Mouse (Mus musculus) cortical plate, adult 2 months (tissue): ENCODE data around the gene Lasp1. TPM values are rescaled to one million over a fixed set of nuclear protein-coding genes. Genes with fewer than 3 reads are reported as not detected.
A peak's percentile ranks its signal among the peaks of the same experiment; 100 is the strongest.

ENCODE experiments used
- H3K27ac ChIP-seq: fragments of 200-500 bp; 2 replicates; pipeline ENCODE4 v1.5.1; 2012; ENCODE audit warnings: low read length, control low read depth, inconsistent platforms; ENCODE audit not compliant: insufficient read depth
- H3K4me1 ChIP-seq: fragments of 200-500 bp; 2 replicates; pipeline ENCODE4 v1.6.1; 2011; ENCODE audit warnings: low read length; ENCODE audit not compliant: control insufficient read depth, insufficient read depth
- H3K4me3 ChIP-seq: fragments of 200-500 bp; 2 replicates; pipeline ENCODE4 v1.5.1; 2011; ENCODE audit warnings: mild to moderate bottlenecking, low read length, control low read depth; ENCODE audit not compliant: insufficient read depth
- CTCF ChIP-seq: fragments of 200-500 bp; IDR thresholded peaks from 2 replicates; pipeline ENCODE4 v1.5.1; 2011; ENCODE audit warnings: mild to moderate bottlenecking, control low read depth, low read length; ENCODE audit not compliant: insufficient read depth; ENCODE audit errors: extremely low read depth
- POLR2A ChIP-seq: fragments of 200-500 bp; IDR thresholded peaks from 2 replicates; pipeline ENCODE4 v1.6.1; 2011; ENCODE audit warnings: mild to moderate bottlenecking, low read length, control low read depth; ENCODE audit not compliant: insufficient read depth; ENCODE audit errors: extremely low read depth
- polyA plus RNA-seq: library from polyadenylated mRNA; depleted of rRNA; stranded (reverse); fragments of >200 nt; gene quantifications from 2 replicates; pipeline ENCODE4 v1.2.3, GENCODE M21; 2012

Gene Lasp1
- polyA plus RNA-seq, 1 experiment: 130 TPM

DNA sequence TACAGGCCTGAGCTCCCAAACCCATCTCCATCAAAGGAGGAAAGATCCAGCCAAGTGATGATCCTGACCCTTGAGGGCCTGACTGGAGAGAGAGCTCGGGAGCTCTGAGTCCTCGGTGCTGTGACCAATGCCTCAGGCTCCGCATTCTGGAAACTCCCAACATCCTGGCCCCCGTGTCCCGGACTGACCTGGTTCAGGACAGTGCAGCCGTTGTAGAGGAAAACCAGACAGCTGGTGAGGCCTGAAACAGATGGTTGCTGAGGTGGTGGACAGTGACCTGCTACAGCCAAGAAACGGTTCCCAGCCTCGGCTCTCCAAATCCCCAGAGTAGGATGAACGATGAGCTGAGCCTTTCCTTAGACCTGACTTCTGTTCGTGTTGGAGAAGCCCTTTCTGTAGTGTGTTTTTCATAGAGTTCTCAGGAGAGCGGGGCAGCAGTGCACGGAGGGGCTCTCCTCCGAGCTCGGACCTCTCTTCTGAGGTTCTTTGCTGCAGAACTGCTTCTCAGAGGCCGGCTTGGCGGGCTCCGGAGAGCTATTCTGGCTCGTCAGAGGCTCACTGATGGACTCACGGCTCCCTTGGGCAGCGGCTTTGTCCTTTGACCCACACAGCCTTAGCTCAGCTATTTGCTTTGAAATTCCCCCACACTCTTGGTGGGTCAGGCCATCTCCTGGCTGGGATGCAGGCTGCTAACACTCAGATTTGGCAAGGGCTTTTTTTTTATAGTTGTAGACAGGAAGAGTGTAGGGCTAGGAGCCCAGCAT, 24.2 kb downstream of the Lasp1 start:
- no peak overlapping the region for H3K27ac ChIP-seq

DNA sequence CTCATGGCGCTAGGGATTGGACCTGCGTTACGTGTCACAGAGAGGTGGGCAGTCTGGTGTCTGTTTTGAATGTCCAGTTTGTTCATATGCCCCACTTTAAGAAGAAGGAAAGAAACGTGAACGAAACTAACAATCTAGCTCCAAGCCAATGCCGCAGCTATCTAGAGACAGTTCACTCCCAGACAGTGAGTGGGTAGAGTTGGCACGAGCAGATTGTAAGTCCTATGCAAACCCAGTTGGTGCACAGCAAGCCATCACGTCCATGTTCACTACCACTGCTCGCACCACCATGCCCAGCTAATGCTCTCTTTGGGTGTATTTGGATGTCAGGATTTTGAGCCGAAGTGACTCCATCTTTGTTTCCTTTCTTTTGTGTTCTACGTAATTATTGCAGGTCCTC, 25.4 kb downstream of the Lasp1 start:
- Histone ChIP-seq H3K27ac (no peak overlapping the region), H3K4me1 (peaks cover 9% of the 10 kb centered on the region; the same call in 1 of the 2 replicates), H3K4me3 (no peak overlapping the region)
- no peak for TF ChIP-seq CTCF
- TF ChIP-seq POLR2A: no peak

More for the DNA sequence above, 24.2 kb downstream of the Lasp1 start:
- Histone ChIP-seq H3K4me3 (no peak overlapping the region), H3K4me1 (peaks cover 13% of the 10 kb centered on the region; the same call in 1 of the 2 replicates)
- no peak for TF ChIP-seq POLR2A
- no peak for TF ChIP-seq CTCF

DNA sequence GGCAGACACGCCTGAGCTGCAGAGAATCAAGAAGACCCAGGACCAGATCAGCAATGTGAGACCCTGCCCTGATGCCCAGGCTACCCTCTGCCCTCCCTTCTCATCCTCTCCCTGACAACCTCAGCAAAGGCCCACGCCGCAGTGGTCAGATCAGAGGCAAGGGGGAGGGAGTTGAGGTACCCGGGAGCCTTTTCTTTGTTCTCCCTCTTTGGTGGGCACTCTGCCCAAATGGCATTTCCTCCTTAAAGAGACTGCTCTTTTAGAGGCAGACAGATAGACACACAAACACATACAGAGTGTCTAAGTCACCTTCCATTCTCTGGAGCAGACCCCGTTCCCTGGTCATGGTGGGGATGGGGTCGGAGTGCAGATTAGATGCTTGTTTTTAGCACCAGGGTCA, 26.1 kb downstream of the Lasp1 start:
- TF ChIP-seq CTCF: no peak
- TF ChIP-seq POLR2A: no peak
- Histone ChIP-seq H3K27ac (peak overlapping the region; percentile 28), H3K4me1 (peaks cover 9% of the 10 kb centered on the region; the same call in 1 of the 2 replicates), H3K4me3 (no peak overlapping the region)

DNA sequence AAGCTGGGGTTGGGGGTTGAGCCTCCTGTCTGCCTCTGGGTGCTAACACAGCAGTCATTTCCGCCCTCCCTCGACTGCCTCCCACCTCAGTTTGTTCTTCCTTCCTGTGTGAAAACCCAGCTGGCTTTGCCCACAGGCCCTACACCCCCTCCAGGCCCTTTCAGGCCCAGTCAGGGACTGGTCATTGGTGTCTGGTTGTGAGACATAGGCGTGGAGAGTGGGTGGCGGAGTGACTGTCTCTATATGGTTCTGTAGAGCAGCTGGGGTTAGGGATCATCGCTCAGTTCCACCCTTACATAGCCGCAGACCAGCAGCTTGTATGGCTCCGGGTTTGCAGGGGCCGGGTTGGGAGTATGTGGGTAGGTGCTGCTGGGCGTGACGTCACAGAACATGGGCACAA, 26.5 kb downstream of the Lasp1 start:
- H3K4me1 ChIP-seq: peaks cover 9% of the 10 kb centered on the region; the same call in 1 of the 2 replicates
- peak overlapping the region; percentile 28 for H3K27ac ChIP-seq
- no peak for TF ChIP-seq CTCF
- TF ChIP-seq POLR2A: no peak
- no peak overlapping the region for H3K4me3 ChIP-seq

DNA sequence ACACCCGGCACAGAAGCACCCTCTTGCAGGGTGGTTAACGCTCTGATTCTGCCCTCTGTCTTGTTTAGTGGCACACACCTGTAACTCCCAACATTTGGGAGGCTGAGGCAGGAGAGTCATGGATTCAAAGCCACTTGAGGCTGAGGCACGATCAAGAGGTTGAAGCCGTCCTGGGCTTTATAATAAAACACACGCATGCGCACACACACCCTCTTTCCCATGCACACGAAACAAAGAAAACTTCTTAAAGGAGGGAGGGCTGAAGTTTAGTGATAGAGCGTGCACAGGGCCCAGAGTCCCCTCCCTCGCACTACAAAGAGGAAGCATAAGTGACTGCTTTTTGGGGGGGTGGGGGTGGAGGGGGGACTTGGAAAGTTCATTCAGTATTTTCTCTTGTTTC, 27.2 kb downstream of the Lasp1 start:
- TF ChIP-seq CTCF: no peak
- TF ChIP-seq POLR2A: no peak
- no peak overlapping the region for H3K4me3 ChIP-seq
- H3K27ac ChIP-seq: no peak overlapping the region
- peaks cover 9% of the 10 kb centered on the region; the same call in 1 of the 2 replicates for H3K4me1 ChIP-seq

DNA sequence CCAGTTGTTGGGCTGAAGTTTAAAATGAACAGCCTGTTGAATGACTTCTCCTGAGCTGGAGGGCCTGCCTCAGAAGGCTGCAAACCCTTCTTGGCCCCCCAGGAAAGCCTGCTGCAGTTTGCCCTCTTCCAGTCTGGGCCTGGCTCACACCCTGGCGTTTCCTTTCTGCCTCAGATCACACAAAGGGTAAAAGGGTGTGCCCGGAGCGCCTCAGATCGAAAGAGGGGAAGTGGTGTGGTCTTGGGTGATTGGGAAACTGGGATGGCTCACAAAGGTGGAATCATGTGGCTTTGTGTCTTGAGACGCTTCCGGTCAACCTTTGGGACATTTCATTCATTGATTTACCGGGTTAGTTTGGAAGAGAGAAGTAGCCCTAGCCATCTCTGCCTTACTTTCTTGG, 27.6 kb downstream of the Lasp1 start:
- Histone ChIP-seq H3K27ac (no peak overlapping the region), H3K4me1 (peaks cover 9% of the 10 kb centered on the region; the same call in 1 of the 2 replicates), H3K4me3 (no peak overlapping the region)
- TF ChIP-seq POLR2A (no peak), CTCF (no peak)

DNA sequence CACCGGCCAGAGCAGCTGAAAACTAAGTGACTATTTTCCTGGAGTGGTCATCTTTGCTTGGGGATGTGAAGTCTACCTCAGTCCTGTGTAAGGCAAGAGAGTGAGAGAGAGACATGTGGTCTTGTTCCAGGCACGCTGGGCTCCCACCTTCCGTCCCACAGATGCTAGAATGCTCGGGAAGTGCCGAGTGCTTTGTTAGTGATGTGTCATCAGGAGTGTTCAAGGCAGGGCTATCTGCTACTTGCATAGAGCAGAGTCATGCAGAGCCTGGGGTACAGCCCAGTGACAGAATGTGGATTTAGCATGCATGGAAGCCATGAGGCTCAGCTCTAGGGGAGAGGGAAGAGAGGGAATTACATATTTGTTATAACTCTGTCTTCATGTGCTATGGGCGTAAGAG, 28.9 kb downstream of the Lasp1 start:
- no peak overlapping the region for H3K4me3 ChIP-seq
- TF ChIP-seq CTCF: no peak
- TF ChIP-seq POLR2A: no peak
- peaks cover 11% of the 10 kb centered on the region; the same call in 1 of the 2 replicates for H3K4me1 ChIP-seq
- H3K27ac ChIP-seq: no peak overlapping the region

DNA sequence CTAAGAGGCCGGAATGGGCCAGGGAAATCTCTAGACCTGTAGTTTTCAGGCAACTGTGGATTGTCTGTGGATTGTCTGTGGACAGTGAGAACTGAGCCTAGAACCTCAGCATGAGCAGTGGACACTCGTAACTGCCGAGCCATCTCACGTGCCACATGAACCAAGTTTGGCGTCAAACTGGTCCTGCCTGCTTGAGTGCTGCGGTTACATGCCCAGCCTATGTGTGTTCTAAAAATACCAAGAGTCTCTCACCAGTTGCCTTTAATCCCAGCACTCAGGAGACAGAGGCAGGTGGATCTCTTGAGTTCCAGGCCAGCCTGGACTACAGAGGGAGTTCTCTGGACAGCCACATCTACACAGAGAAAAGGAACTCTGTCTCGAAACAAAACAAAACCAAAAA, 30.6 kb downstream of the Lasp1 start:
- no peak overlapping the region for H3K4me3 ChIP-seq
- no peak overlapping the region for H3K27ac ChIP-seq
- peaks cover 8% of the 10 kb centered on the region; the same call in 1 of the 2 replicates for H3K4me1 ChIP-seq
- no peak for TF ChIP-seq CTCF
- no peak for TF ChIP-seq POLR2A

DNA sequence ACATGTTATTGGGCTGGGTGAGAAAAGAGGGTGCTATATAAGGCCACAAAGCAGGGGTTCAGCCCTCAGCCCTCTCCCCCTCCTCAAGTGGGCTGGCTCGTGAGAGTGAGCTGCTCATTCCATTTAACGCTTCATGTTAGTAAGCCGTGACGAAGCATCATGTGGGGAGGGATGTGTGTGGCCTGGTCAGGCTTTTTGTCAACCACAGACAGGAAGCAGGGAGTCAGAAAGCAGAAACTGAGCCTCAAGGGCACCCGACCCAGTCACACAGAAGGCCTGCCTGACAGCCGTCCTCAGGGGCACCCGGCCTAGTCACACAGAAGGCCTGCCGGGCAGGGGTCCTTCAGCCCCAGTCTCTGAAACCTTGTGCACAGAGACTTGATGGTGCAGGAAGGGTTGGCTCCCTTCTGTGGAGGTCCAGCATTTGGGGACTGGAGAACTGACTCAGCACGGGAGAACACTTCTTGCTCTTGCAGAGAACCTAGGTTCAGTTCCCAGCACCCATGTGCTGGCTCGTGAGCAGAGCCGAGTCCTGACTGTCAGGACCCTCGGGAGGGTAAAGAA, 31.2 kb downstream of the Lasp1 start:
- H3K4me3 ChIP-seq: no peak overlapping the region
- no peak overlapping the region for H3K27ac ChIP-seq
- TF ChIP-seq CTCF: no peak
- no peak for TF ChIP-seq POLR2A
- peaks cover 6% of the 10 kb centered on the region; the same call in 1 of the 2 replicates for H3K4me1 ChIP-seq

DNA sequence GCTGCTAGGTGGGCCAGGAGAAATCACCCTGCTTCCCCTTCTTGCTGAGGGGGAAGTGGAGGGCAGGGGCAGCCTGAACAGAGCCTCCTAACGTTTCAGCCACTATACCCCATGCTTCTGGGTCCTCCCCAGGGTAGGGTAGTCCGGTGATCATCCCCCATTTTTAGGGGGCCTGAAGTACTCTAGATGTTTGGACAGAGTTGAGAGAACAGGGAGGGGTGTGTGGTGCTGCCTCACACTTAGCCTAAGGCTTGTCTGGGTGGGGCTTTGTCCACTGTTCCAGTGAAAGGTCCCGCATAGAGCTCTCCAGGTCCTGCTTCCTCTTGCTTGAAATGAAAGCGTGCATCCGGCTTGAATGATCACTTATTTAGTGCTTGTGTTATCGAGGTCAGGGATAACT, 31.7 kb downstream of the Lasp1 start:
- H3K4me3 ChIP-seq: no peak overlapping the region
- H3K4me1 ChIP-seq: peaks cover 4% of the 10 kb centered on the region; the same call in 1 of the 2 replicates
- no peak for TF ChIP-seq CTCF
- TF ChIP-seq POLR2A: no peak
- H3K27ac ChIP-seq: no peak overlapping the region
